Mouse (Mus musculus) thymus, adult 2 months (tissue): Measurements from ENCODE around the gene Chst11. TPM values are rescaled to one million over a fixed set of nuclear protein-coding genes. Genes with fewer than 3 reads are reported as not detected.

Experiments used
- DNase-seq: peaks from one replicate; pipeline ENCODE4 v3.0.0; 2021
- H3K27ac ChIP-seq: fragments of 200-500 bp; 2 replicates; pipeline ENCODE4 v1.5.1; 2012; ENCODE audit warnings: low read length, control low read depth; ENCODE audit not compliant: control insufficient read depth, insufficient read depth
- H3K27me3 ChIP-seq: fragments of 200-500 bp; 2 replicates; pipeline ENCODE4 v1.6.1; 2012; ENCODE audit warnings: mild to moderate bottlenecking, low read length, moderate library complexity, mixed read lengths; ENCODE audit not compliant: control insufficient read depth, insufficient read depth
- H3K36me3 ChIP-seq: fragments of 200-500 bp; 2 replicates; pipeline ENCODE4 v1.6.1; 2012; ENCODE audit warnings: mild to moderate bottlenecking, low read length, moderate library complexity; ENCODE audit not compliant: control insufficient read depth, insufficient read depth
- H3K4me1 ChIP-seq: fragments of 200-500 bp; replicated peaks from 2 replicates; pipeline ENCODE4 v1.6.1; 2012; ENCODE audit warnings: low read length; ENCODE audit not compliant: control insufficient read depth, insufficient read depth
- H3K4me3 ChIP-seq: fragments of 200-500 bp; 2 replicates; pipeline ENCODE4 v1.5.1; 2012; ENCODE audit warnings: mild to moderate bottlenecking, low read length, control low read depth, moderate library complexity; ENCODE audit not compliant: control insufficient read depth, insufficient read depth
- CTCF ChIP-seq: fragments of 200-500 bp; IDR thresholded peaks from 2 replicates; pipeline ENCODE4 v1.5.1; 2012; ENCODE audit warnings: mild to moderate bottlenecking, control low read depth, low read length, moderate library complexity, borderline replicate concordance; ENCODE audit not compliant: control insufficient read depth, poor library complexity, insufficient read depth; ENCODE audit errors: extremely low read depth
- POLR2A ChIP-seq: fragments of 200-500 bp; IDR thresholded peaks from 2 replicates; pipeline ENCODE4 v1.6.1; 2012; ENCODE audit warnings: mild to moderate bottlenecking, low read length, control low read depth, moderate library complexity; ENCODE audit not compliant: control insufficient read depth, poor library complexity, insufficient read depth; ENCODE audit errors: extremely low read depth
- WGBS: fragments of 180-500 bp; shearing (Covaris S2); methylation state at CpG from one replicate; pipeline ENCODE4 v1.1.7; 2018; 5-methylcytosine and 5-hydroxymethylcytosine counted together
- polyA plus RNA-seq: library from polyadenylated mRNA; depleted of rRNA; stranded (reverse); fragments of >200 nt; gene quantifications from 2 replicates; pipeline ENCODE4 v1.2.3, GENCODE M21; 2012

Chst11 gene
- polyA plus RNA-seq, 1 experiment = 19.4 TPM

DNA sequence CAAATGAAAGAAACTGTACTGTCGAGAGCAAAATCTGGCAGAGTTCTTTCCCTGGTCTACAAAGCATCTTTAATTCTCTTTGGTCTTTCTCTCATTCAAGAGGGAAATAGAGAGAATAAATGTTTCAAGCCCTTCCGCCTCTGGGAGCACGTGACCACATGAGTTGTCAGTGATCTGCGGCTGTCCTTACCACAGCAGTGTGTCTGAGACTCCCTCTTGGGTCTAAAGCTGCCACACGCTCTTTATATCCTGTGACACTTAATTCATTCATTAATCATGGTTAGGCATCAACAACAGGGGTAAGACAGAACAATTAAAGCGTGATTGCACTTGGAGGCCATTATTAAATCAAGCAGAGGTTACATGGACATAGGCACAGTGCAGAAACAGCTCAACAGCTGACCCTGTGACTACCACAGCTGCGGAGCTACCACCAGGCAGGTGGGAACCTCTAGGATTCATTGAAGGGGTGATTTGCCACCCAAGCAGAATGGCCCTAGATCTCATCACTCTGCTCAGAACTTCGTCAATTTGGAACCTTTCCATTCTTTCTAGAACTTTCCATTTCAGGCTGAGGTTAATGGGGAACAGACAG is 144.4 kb downstream of the Chst11 start:
- H3K27ac ChIP-seq = no peak overlapping the region
- H3K4me3 ChIP-seq = no peak overlapping the region
- DNase-seq = peak; percentile 28
- 30% methylated on average over 8 of the region's 8 CpGs for WGBS
- H3K36me3 ChIP-seq = no peaks in the 10 kb centered on the region
- H3K4me1 ChIP-seq = peaks cover 11% of the 10 kb centered on the region; the same call in 1 of the 2 replicates
- no peak for TF ChIP-seq POLR2A
- no peak for TF ChIP-seq CTCF
- no peaks in the 10 kb centered on the region for H3K27me3 ChIP-seq

DNA sequence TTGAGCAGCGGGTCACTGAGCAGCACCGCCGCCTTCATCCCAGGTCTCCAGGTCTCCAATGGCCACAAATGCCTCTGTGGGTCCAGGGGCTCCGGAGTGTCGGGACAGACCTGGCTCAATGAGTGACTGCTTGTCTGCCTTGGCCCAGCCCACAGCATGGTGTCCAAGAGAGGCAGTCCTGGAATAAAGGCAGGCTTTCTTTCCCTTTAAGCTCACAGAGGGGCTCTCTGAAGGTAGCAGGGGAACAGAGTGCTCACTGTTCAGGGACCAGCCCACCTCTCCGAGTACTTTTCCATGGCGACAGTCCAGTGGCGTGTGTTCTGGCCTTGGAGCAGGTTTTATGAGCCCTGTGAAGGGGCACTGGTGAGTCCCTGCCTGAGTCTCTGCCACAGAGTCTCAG is 145.3 kb downstream of the Chst11 start:
- Histone ChIP-seq H3K27ac (no peak overlapping the region), H3K4me3 (no peak overlapping the region), H3K27me3 (no peaks in the 10 kb centered on the region), H3K36me3 (no peaks in the 10 kb centered on the region), H3K4me1 (peaks cover 11% of the 10 kb centered on the region; the same call in 1 of the 2 replicates)
- DNase-seq = no peak
- TF ChIP-seq CTCF (no peak), POLR2A (no peak)
- WGBS = 96% methylated on average over 8 of the region's 8 CpGs

DNA sequence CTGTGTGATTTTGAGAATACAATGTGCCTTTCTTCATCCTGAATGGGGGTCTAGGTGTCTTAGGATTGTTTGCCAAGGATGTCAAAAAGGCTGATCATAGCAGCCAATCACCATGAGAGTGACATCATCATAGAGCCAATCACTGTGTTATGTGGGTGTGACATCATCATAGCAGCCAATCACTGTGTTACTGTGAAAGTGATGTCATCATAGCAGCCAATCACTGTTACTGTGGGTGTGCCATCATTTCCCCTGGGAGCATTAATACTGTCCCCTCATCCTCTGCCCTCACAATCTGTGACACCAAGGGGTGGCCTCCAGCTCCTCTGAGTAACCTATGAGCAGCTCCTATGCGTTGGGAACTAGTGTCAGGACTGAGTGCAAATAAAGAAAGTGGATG is 146.6 kb downstream of the Chst11 start:
- no peaks in the 10 kb centered on the region for H3K27me3 ChIP-seq
- DNase-seq = no peak
- H3K36me3 ChIP-seq = no peaks in the 10 kb centered on the region
- WGBS = 94% methylated on average over 1 of the region's 1 CpGs
- H3K4me1 ChIP-seq = peaks cover 8% of the 10 kb centered on the region; the same call in 1 of the 2 replicates
- TF ChIP-seq CTCF (no peak), POLR2A (no peak)
- H3K27ac ChIP-seq = no peak overlapping the region
- H3K4me3 ChIP-seq = no peak overlapping the region

- Histone ChIP-seq H3K4me1 (peaks cover 8% of the 10 kb centered on the region; the same call in 1 of the 2 replicates), H3K4me3 (no peak overlapping the region), H3K27ac (no peak overlapping the region), H3K36me3 (no peaks in the 10 kb centered on the region), H3K27me3 (no peaks in the 10 kb centered on the region)
- DNase-seq = no peak
- 93% methylated on average over 16 of the region's 16 CpGs for WGBS
- TF ChIP-seq CTCF = no peak
- TF ChIP-seq POLR2A = no peak
Measured at GRCm38 (mm10) chr10:83133866-83134570, 148.7 kb downstream of the Chst11 start.

DNA sequence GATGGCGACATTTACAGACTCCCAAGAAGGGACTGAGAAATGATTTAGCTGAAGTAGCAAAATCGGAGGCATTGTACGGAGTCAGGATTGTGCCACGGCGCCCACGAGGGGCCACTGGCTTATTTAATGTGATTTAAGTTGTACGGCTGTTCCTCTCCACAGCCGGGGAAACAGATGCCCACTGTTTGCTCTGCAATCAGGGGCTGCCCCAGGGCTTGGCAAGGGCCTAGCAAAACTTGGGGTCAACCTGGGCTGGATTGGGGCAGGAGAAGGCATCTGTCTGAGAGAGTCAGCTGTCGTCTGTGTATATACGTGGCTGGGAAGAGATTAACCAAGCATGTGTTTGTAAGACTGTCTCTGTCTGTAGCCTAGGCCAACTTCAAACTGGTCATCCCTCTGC is 149.6 kb downstream of the Chst11 start:
- 0 out of 2 replicates have a peak, but pooled peaks cover 3% of the 10 kb centered on the region for H3K4me1 ChIP-seq
- no peaks in the 10 kb centered on the region for H3K27me3 ChIP-seq
- 93% methylated on average over 10 of the region's 10 CpGs for WGBS
- H3K4me3 ChIP-seq = no peak overlapping the region
- no peak for TF ChIP-seq CTCF
- no peak for TF ChIP-seq POLR2A
- H3K27ac ChIP-seq = no peak overlapping the region
- DNase-seq = no peak
- no peaks in the 10 kb centered on the region for H3K36me3 ChIP-seq

DNA sequence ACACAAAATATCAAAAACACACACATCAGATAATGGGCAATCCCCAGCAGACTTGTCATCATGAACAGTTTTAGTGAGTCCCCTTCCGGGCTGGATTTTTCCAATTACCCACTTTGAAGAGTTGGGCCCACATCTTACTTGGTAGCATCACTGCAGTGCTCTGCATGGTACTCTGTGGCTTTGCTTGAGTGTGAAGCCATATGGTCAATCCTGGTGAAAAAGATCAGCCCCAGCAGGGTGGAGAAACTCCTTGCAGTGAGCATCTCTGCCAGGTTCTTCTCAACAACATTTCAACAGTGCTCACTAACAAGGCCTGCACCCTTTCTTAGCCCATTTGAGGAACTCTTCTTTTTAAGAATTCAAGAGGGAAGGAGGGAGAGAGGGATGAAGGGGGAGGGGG is 150.7 kb downstream of the Chst11 start:
- Histone ChIP-seq H3K4me1 (peaks cover 10% of the 10 kb centered on the region), H3K4me3 (no peak overlapping the region), H3K27ac (no peak overlapping the region), H3K36me3 (no peaks in the 10 kb centered on the region), H3K27me3 (no peaks in the 10 kb centered on the region)
- DNase-seq = no peak
- no peak for TF ChIP-seq POLR2A
- WGBS = 96% methylated on average over 1 of the region's 1 CpGs
